Mouse (Mus musculus): ENCODE data around the gene Asb15.

- TF ChIP-seq MAFK (IDR thresholded peaks at IDR 0.05; ENCODE audit: insufficient read depth, low read depth, low read length) (no peak), HCFC1 (IDR thresholded peaks at IDR 0.05; ENCODE audit: borderline replicate concordance, insufficient read depth, low read length) (no peak)
Observed at GRCm38 (mm10) chr6:24549801-24550200, 21.9 kb downstream of the Asb15 start.
